Mouse (Mus musculus) limb, embryonic 15.5 days (tissue): ENCODE data around the gene Fcho1. TPM values are rescaled to one million over a fixed set of nuclear protein-coding genes. Genes with fewer than 3 reads are reported as not detected.
"Not testable (repeated sequence)": the region's sequence is repeated elsewhere in the genome, so short reads cannot be mapped to it uniquely, and the experiment has no call there.

Source experiments
- ATAC-seq: fragments of 200-750 bp; cut with Nextera tagmentation; 2 replicates; pipeline ENCODE4 v1.8.0; 2017; ENCODE audit warnings: low read depth, moderate TSS enrichment; ENCODE audit not compliant: insufficient number of reproducible peaks, low FRiP score, low TSS enrichment
- H3K27ac ChIP-seq: fragments of 300-500 bp; sonication (generic); 2 replicates; pipeline ENCODE4 v1.5.1; 2015; ENCODE audit warnings: moderate library complexity, mild to moderate bottlenecking, inconsistent platforms
- H3K27me3 ChIP-seq: fragments of 300-500 bp; sonication (generic); 2 replicates; pipeline ENCODE4 v1.6.1; 2015; ENCODE audit warnings: inconsistent platforms
- H3K36me3 ChIP-seq: fragments of 300-500 bp; sonication (generic); 2 replicates; pipeline ENCODE4 v1.6.1; 2015; ENCODE audit warnings: inconsistent platforms
- H3K4me1 ChIP-seq: fragments of 300-500 bp; sonication (generic); 2 replicates; pipeline ENCODE4 v1.6.1; 2015; ENCODE audit warnings: inconsistent platforms
- H3K4me2 ChIP-seq: fragments of 300-500 bp; sonication (generic); 2 replicates; pipeline ENCODE4 v1.6.1; 2015; ENCODE audit warnings: mild to moderate bottlenecking, inconsistent platforms
- H3K4me3 ChIP-seq: fragments of 300-500 bp; sonication (generic); 2 replicates; pipeline ENCODE4 v1.5.1; 2015; ENCODE audit warnings: mild to moderate bottlenecking, inconsistent platforms
- H3K9ac ChIP-seq: fragments of 300-500 bp; sonication (generic); 2 replicates; pipeline ENCODE4 v1.6.1; 2015; ENCODE audit warnings: inconsistent platforms
- H3K9me3 ChIP-seq: fragments of 300-500 bp; sonication (generic); 2 replicates; pipeline ENCODE4 v1.6.1; 2016; ENCODE audit warnings: inconsistent platforms
- WGBS: fragments of 180-500 bp; shearing (Covaris S2); methylation state at CpG from one replicate; pipeline ENCODE4 v1.1.7; 2015; 5-methylcytosine and 5-hydroxymethylcytosine counted together
- polyA plus RNA-seq: library from polyadenylated mRNA; unstranded; fragments of >200 nt; fragmentation: Nextera tagmentation; extraction: Ambion mirVana; gene quantifications from 2 replicates; pipeline ENCODE4 v1.2.1, GENCODE M21; 2015

Gene Fcho1
- polyA plus RNA-seq, 1 experiment from 2014 or later: 7.7 TPM

- not testable (repeated sequence) for H3K4me3 ChIP-seq, H3K9ac ChIP-seq, H3K27ac ChIP-seq, H3K36me3 ChIP-seq, ATAC-seq, H3K4me2 ChIP-seq, H3K9me3 ChIP-seq
- WGBS: 64% methylated on average over 12 of the region's 12 CpGs
- Histone ChIP-seq H3K4me1 (peaks cover 16% of the 10 kb centered on the region), H3K27me3 (peaks cover 88% of the 10 kb centered on the region)
Measured at GRCm38 (mm10) chr8:71695456-71695855, 30.1 kb downstream of the Fcho1 start.

DNA sequence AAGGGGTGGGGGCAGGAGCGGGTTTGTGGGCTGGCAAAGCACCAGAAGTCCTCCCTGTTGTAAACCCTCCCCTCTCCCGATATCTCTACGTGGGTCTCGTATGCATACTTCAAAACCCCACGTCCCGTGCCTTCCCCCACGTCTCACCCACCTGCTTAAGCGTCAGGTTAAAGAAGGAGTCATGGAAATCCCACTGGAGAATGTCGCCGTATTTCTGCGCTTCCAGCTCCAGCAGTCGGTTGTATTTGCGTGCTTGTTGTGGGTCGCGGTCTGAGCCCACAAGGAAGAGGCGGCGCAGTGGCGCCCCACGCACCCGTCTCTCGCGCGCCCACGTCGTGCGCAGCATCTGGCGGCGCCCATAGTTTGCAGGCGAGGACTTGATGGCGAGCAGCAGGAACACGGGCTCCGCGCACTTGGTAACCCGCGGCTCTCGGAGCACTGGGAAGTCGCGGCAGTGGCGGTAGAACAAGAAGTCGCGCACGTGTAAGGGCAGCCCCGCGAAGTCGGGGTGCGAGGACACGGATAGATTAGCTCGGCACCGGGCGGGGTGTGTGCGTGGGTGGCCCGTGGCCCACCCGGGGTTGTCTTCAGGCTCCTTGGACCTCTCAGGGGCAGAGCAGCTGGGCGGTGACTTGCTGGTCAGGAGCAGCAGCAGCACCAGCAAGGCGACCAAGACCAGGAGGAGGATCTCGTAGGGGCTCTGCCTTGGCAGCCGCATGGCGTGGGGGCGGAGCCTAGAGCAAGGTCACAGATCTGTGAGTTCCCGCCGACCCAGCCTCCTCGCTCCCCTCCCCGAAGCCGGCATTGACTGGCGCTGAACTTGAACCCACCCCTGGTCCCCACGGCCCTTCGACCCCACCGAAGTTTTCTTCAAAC lies 32.1 kb downstream of the Fcho1 start:
- 8% methylated on average over 68 of the region's 68 CpGs for WGBS
- H3K4me2 ChIP-seq: peak overlapping the region; percentile 25
- H3K4me1 ChIP-seq: peaks cover 19% of the 10 kb centered on the region
- no peak overlapping the region for H3K9ac ChIP-seq
- no peaks in the 10 kb centered on the region for H3K36me3 ChIP-seq
- no peak overlapping the region for H3K27ac ChIP-seq
- peaks cover 88% of the 10 kb centered on the region for H3K27me3 ChIP-seq
- ATAC-seq: 0 out of 2 replicates have a peak, but pooled peaks have one; percentile 13
- peak overlapping the region; percentile 23 for H3K4me3 ChIP-seq
- no peaks in the 10 kb centered on the region for H3K9me3 ChIP-seq

- Histone ChIP-seq H3K27ac (no peak overlapping the region), H3K4me2 (peak overlapping the region; percentile 19; the same call in 1 of the 2 replicates), H3K4me1 (peaks cover 27% of the 10 kb centered on the region), H3K9me3 (no peaks in the 10 kb centered on the region), H3K4me3 (peak overlapping the region; percentile 23; the same call in 1 of the 2 replicates), H3K9ac (no peak overlapping the region), H3K36me3 (no peaks in the 10 kb centered on the region), H3K27me3 (peaks cover 94% of the 10 kb centered on the region)
- 6% methylated on average over 26 of the region's 30 CpGs for WGBS
- ATAC-seq: no peak
Measured at GRCm38 (mm10) chr8:71692509-71692908, 33.0 kb downstream of the Fcho1 start.

DNA sequence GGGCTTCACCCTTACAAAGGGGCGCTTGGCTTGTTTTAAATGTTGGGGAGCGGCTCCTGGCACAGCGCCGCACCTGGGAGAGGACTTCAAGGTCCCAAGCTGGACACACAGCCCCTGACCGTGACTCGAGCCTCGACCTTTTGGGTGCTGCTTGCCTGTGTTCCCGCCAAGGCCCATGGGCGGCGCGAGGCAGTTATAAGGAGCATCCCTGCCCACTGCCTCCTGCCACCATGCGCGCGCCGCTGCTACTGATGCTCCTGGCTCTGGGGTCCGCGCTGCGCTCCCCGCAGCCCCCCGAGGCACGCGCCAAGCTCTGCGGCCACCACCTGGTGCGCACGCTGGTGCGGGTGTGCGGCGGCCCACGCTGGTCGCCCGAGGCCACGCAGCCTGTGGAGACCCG lies 36.5 kb downstream of the Fcho1 start, which contains the start of gene Insl3:
Gene Insl3, plus strand, starts transcription at position 187 of the 400 bp plus-strand sequence.
- no peak within 1 kb of the TSS for H3K4me2 ChIP-seq
- no peak within 1 kb of the TSS for H3K4me3 ChIP-seq
- H3K27me3 ChIP-seq: peaks cover 100% of the 10 kb centered on the region
- no peak within 1 kb of the TSS for H3K27ac ChIP-seq
- whole genome bisulfite sequencing: 4% methylated on average over 33 of the region's 33 CpGs
- no peak for ATAC-seq
- H3K9me3 ChIP-seq: no peaks in the 10 kb centered on the region
- no peaks in the 10 kb centered on the region for H3K36me3 ChIP-seq
- H3K9ac ChIP-seq: no peak within 1 kb of the TSS
- H3K4me1 ChIP-seq: peaks cover 47% of the 10 kb centered on the region

- no peak for ATAC-seq
- 5% methylated on average over 8 of the region's 8 CpGs for WGBS
- H3K9ac ChIP-seq: no peak overlapping the region
Measured at GRCm38 (mm10) chr8:71687616-71688015, 37.9 kb downstream of the Fcho1 start.

GRCm38 (mm10) chr8:71686143-71686734 lies 39.3 kb downstream of the Fcho1 start:
- H3K9ac ChIP-seq: no peak overlapping the region
- H3K36me3 ChIP-seq: no peaks in the 10 kb centered on the region
- peak overlapping the region; percentile 24 for H3K4me3 ChIP-seq
- peak overlapping the region; percentile 39 for H3K4me2 ChIP-seq
- no peak for ATAC-seq
- H3K27ac ChIP-seq: no peak overlapping the region
- no peaks in the 10 kb centered on the region for H3K9me3 ChIP-seq
- peaks cover 38% of the 10 kb centered on the region for H3K4me1 ChIP-seq
- peaks cover 100% of the 10 kb centered on the region for H3K27me3 ChIP-seq
- WGBS: 5% methylated on average over 23 of the region's 23 CpGs

More at GRCm38 (mm10) chr8:71687616-71688015, 37.9 kb downstream of the Fcho1 start:
- Histone ChIP-seq H3K9me3 (no peaks in the 10 kb centered on the region), H3K27me3 (peaks cover 100% of the 10 kb centered on the region), H3K4me1 (peaks cover 34% of the 10 kb centered on the region), H3K4me2 (no peak overlapping the region), H3K4me3 (no peak overlapping the region), H3K36me3 (no peaks in the 10 kb centered on the region), H3K27ac (no peak overlapping the region)

DNA sequence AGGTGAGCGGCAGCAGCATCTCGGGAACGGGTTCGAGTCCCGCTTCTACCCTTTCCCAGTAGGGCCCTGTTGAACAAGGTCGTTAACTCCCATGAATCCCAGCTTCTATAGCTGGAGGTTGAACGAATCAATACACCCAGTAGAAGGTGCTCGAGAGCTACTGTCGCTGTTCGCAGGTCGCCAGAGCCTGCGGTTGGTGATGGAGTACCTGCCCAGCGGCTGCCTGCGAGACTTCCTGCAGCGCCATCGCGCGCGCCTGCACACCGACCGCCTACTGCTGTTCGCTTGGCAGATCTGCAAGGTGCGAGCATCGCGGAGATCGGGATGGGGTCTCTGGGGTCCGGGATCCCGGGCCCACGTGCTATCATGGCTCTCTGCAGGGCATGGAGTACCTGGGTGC lies 39.9 kb downstream of the Fcho1 start:
- ATAC-seq: no peak
- H3K4me3 ChIP-seq: peak overlapping the region; percentile 24
- H3K9ac ChIP-seq: no peak overlapping the region
- peak overlapping the region; percentile 39 for H3K4me2 ChIP-seq
- peaks cover 40% of the 10 kb centered on the region for H3K4me1 ChIP-seq
- H3K27me3 ChIP-seq: peaks cover 100% of the 10 kb centered on the region
- 4% methylated on average over 29 of the region's 29 CpGs for WGBS
- no peak overlapping the region for H3K27ac ChIP-seq
- no peaks in the 10 kb centered on the region for H3K9me3 ChIP-seq
- H3K36me3 ChIP-seq: no peaks in the 10 kb centered on the region

GRCm38 (mm10) chr8:71684701-71685100 lies 40.8 kb downstream of the Fcho1 start:
- WGBS: 27% methylated on average over 10 of the region's 10 CpGs
- no peak for ATAC-seq

DNA sequence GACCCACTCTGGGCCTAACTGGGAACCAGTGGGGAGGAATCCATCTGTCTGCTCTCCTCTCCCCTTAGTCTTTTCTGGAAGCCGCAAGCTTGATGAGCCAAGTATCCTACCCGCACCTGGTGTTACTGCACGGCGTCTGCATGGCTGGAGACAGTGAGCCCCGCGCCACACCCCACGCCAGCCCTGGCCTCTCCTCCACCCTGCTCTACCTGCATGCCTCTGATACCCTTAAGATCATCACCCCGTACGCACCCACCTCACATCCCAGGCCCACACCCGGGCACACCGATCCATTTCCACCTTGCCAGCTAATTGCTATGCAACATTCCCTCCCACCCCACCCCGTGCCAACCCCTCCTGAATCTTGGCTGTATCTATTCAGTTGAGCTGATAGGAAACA lies 42.7 kb downstream of the Fcho1 start:
- H3K36me3 ChIP-seq: no peaks in the 10 kb centered on the region
- WGBS: 72% methylated on average over 12 of the region's 12 CpGs
- peaks cover 44% of the 10 kb centered on the region for H3K4me1 ChIP-seq
- no peaks in the 10 kb centered on the region; the same call in 1 of the 2 replicates for H3K9me3 ChIP-seq
- ATAC-seq: no peak
- peaks cover 100% of the 10 kb centered on the region for H3K27me3 ChIP-seq
- no peak overlapping the region for H3K4me2 ChIP-seq
- H3K9ac ChIP-seq: no peak overlapping the region
- no peak overlapping the region for H3K27ac ChIP-seq
- no peak overlapping the region for H3K4me3 ChIP-seq

More at GRCm38 (mm10) chr8:71684701-71685100, 40.8 kb downstream of the Fcho1 start:
- Histone ChIP-seq H3K36me3 (no peaks in the 10 kb centered on the region), H3K9me3 (no peaks in the 10 kb centered on the region), H3K4me2 (no peak overlapping the region), H3K4me3 (no peak overlapping the region), H3K9ac (no peak overlapping the region), H3K4me1 (peaks cover 46% of the 10 kb centered on the region), H3K27me3 (peaks cover 100% of the 10 kb centered on the region), H3K27ac (no peak overlapping the region)

- 10% methylated on average over 18 of the region's 18 CpGs for WGBS
- no peak for ATAC-seq
- Histone ChIP-seq H3K9me3 (no peaks in the 10 kb centered on the region; the same call in 1 of the 2 replicates), H3K4me3 (no peak overlapping the region), H3K4me1 (peaks cover 39% of the 10 kb centered on the region), H3K4me2 (no peak overlapping the region), H3K27ac (no peak overlapping the region), H3K27me3 (peaks cover 98% of the 10 kb centered on the region), H3K36me3 (no peaks in the 10 kb centered on the region), H3K9ac (0 out of 2 replicates have a peak overlapping the region, but pooled peaks have one; percentile 10)
Measured at GRCm38 (mm10) chr8:71681369-71681915, 44.1 kb downstream of the Fcho1 start.

DNA sequence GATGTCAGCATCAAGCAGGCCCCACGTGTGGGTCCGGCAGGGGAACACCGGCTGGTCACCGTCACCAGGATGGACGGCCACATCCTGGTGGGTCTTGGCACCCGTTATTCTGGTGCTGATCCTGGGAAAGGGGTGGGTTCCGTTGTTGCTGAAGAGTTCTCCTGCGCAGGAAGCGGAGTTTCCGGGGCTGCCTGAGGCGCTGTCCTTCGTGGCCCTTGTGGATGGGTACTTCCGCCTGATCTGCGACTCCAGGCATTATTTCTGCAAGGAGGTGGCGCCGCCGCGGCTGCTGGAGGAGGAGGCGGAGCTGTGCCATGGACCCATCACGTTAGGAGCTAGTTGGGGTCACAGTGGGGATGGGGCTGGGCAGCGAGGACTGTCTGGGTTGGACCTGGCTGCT lies 45.0 kb downstream of the Fcho1 start:
- 6% methylated on average over 21 of the region's 21 CpGs for WGBS
- Histone ChIP-seq H3K4me2 (no peak overlapping the region), H3K27ac (no peak overlapping the region), H3K27me3 (peaks cover 93% of the 10 kb centered on the region), H3K36me3 (no peaks in the 10 kb centered on the region), H3K4me3 (no peak overlapping the region), H3K4me1 (peaks cover 39% of the 10 kb centered on the region), H3K9me3 (no peaks in the 10 kb centered on the region; the same call in 1 of the 2 replicates), H3K9ac (no peak overlapping the region)
- ATAC-seq: no peak
